Mouse (Mus musculus): ENCODE measurements around the gene Yeats2. TPM values are rescaled to one million over a fixed set of nuclear protein-coding genes. Genes with fewer than 3 reads are reported as not detected.

Yeats2 gene
- polyA plus RNA-seq, 1 experiment from 2014 or later = 35.8 TPM

- Histone ChIP-seq H3K4me2 (ENCODE audit: low read depth, low read length) (no peak overlapping the region), H3K36me3 (replicated peaks; ENCODE audit: control insufficient read depth, insufficient read depth, low read depth, low read length) (no peaks in the 10 kb centered on the region), H3K27ac (replicated peaks; ENCODE audit: low read depth, low read length) (no peak overlapping the region), H3K4me1 (ENCODE audit: control insufficient read depth, insufficient read depth, low read length) (no peaks in the 10 kb centered on the region), H3K4me3 (ENCODE audit: low read depth, low read length) (no peak overlapping the region), H3K9me3 (replicated peaks; ENCODE audit: control insufficient read depth, low read length) (no peaks in the 10 kb centered on the region), H3K27me3 (ENCODE audit: control insufficient read depth, insufficient read depth, low read length) (no peaks in the 10 kb centered on the region), H3K9ac (replicated peaks; ENCODE audit: low read length) (no peak overlapping the region)
- 51% methylated on average over 3 of the region's 3 CpGs for WGBS
- ATAC-seq (replicated peaks; ENCODE audit: insufficient number of reproducible peaks, low FRiP score, low TSS enrichment, low read depth) (no peak), DNase-seq (ENCODE audit: low spot score) (no peak)
Measured at GRCm38 (mm10) chr16:20272994-20273393, 132.1 kb downstream of the Yeats2 start.

GRCm38 (mm10) chr16:20279395-20279794 lies 138.5 kb downstream of the Yeats2 start:
- Histone ChIP-seq H3K4me1 (ENCODE audit: control insufficient read depth, insufficient read depth, low read length) (no peaks in the 10 kb centered on the region), H3K27ac (replicated peaks; ENCODE audit: low read depth, low read length) (no peak overlapping the region), H3K9me3 (replicated peaks; ENCODE audit: control insufficient read depth, low read length) (no peaks in the 10 kb centered on the region), H3K27me3 (ENCODE audit: control insufficient read depth, insufficient read depth, low read length) (no peaks in the 10 kb centered on the region), H3K4me2 (ENCODE audit: low read depth, low read length) (no peak overlapping the region), H3K9ac (replicated peaks; ENCODE audit: low read length) (no peak overlapping the region), H3K36me3 (replicated peaks; ENCODE audit: control insufficient read depth, insufficient read depth, low read depth, low read length) (no peaks in the 10 kb centered on the region; the same call in 1 of the 2 replicates), H3K4me3 (ENCODE audit: low read depth, low read length) (no peak overlapping the region)
- DNase-seq (ENCODE audit: low spot score) (no peak), ATAC-seq (replicated peaks; ENCODE audit: insufficient number of reproducible peaks, low FRiP score, low TSS enrichment, low read depth) (no peak)
- WGBS = 94% methylated on average over 5 of the region's 5 CpGs

- DNase-seq (ENCODE audit: low spot score) = no peak
- H3K4me3 ChIP-seq (ENCODE audit: low read depth, low read length) = no peak overlapping the region
- WGBS = 86% methylated on average over 4 of the region's 4 CpGs
- no peak overlapping the region for H3K27ac ChIP-seq (replicated peaks; ENCODE audit: low read depth, low read length)
- H3K4me2 ChIP-seq (ENCODE audit: low read depth, low read length) = no peak overlapping the region
- no peaks in the 10 kb centered on the region for H3K27me3 ChIP-seq (ENCODE audit: control insufficient read depth, insufficient read depth, low read length)
- H3K4me1 ChIP-seq (ENCODE audit: control insufficient read depth, insufficient read depth, low read length) = no peaks in the 10 kb centered on the region
- no peaks in the 10 kb centered on the region; the same call in none of the 2 replicates for H3K36me3 ChIP-seq (replicated peaks; ENCODE audit: control insufficient read depth, insufficient read depth, low read depth, low read length)
- no peaks in the 10 kb centered on the region for H3K9me3 ChIP-seq (replicated peaks; ENCODE audit: control insufficient read depth, low read length)
- H3K9ac ChIP-seq (replicated peaks; ENCODE audit: low read length) = no peak overlapping the region
- no peak for ATAC-seq (replicated peaks; ENCODE audit: insufficient number of reproducible peaks, low FRiP score, low TSS enrichment, low read depth)
Measured at GRCm38 (mm10) chr16:20280238-20280637, 139.4 kb downstream of the Yeats2 start.

Other genes with a start within 250 kb of the Yeats2 start
- 6.8 and 9.1 TPM in 2 replicates for gene Klhl6, start 158.0 kb upstream of the Yeats2 start, polyA plus RNA-seq (2014; fragmentation: Nextera tagmentation; extraction: Ambion mirVana)
- gene Klhl24, start 43.5 kb upstream of the Yeats2 start, polyA plus RNA-seq (2014; fragmentation: Nextera tagmentation; extraction: Ambion mirVana) = 33.1 and 34.6 TPM in 2 replicates
- 0.93 and 1.5 TPM in 2 replicates for gene Map6d1, start 100.3 kb downstream of the Yeats2 start, polyA plus RNA-seq (2014; fragmentation: Nextera tagmentation; extraction: Ambion mirVana)
- gene Parl, start 161.3 kb downstream of the Yeats2 start, polyA plus RNA-seq (2014; fragmentation: Nextera tagmentation; extraction: Ambion mirVana) = 112 and 116 TPM in 2 replicates
- not detected in 2 replicates for gene Cyp2ab1, start 184.3 kb downstream of the Yeats2 start, polyA plus RNA-seq (2014; fragmentation: Nextera tagmentation; extraction: Ambion mirVana)